Mouse (Mus musculus) forebrain, postnatal 0 days (tissue): Measurements from ENCODE around the gene Atad1. TPM values are rescaled to one million over a fixed set of nuclear protein-coding genes. Genes with fewer than 3 reads are reported as not detected.
A peak's percentile ranks its signal among the peaks of the same experiment; 100 is the strongest.
"Not testable (repeated sequence)": the region's sequence is repeated elsewhere in the genome, so short reads cannot be mapped to it uniquely, and the experiment has no call there.

Source experiments
- ATAC-seq: fragments of 200-750 bp; cut with Nextera tagmentation; 2 replicates; pipeline ENCODE4 v1.8.0; 2017; ENCODE audit warnings: mild to moderate bottlenecking, moderate library complexity
- DNase-seq: peaks from one replicate; pipeline ENCODE4 v3.0.0-alpha.2; 2015
- H3K27ac ChIP-seq: fragments of 300-500 bp; sonication (generic); 2 replicates; pipeline ENCODE4 v1.5.1; 2014; ENCODE audit warnings: low read depth, mild to moderate bottlenecking, antibody characterized with exemption, low read length, moderate library complexity, mixed read lengths
- H3K27me3 ChIP-seq: fragments of 300-500 bp; sonication (generic); 2 replicates; pipeline ENCODE4 v1.6.1; 2014; ENCODE audit warnings: mild to moderate bottlenecking, low read length, mixed read lengths; ENCODE audit not compliant: insufficient read depth
- H3K36me3 ChIP-seq: fragments of 300-500 bp; sonication (generic); 2 replicates; pipeline ENCODE4 v1.6.1; 2014; ENCODE audit warnings: mild to moderate bottlenecking, moderate library complexity; ENCODE audit not compliant: insufficient read depth
- H3K4me1 ChIP-seq: fragments of 300-500 bp; sonication (generic); 2 replicates; pipeline ENCODE4 v1.6.1; 2014; ENCODE audit warnings: antibody characterized with exemption; ENCODE audit not compliant: insufficient read depth
- H3K4me2 ChIP-seq: fragments of 300-500 bp; sonication (generic); 2 replicates; pipeline ENCODE4 v1.6.1; 2014; ENCODE audit warnings: low read depth, mild to moderate bottlenecking, moderate library complexity
- H3K4me3 ChIP-seq: fragments of 300-500 bp; sonication (generic); 2 replicates; pipeline ENCODE4 v1.5.1; 2014; ENCODE audit warnings: low read depth, low read length, mixed read lengths
- H3K9ac ChIP-seq: fragments of 300-500 bp; sonication (generic); 2 replicates; pipeline ENCODE4 v1.6.1; 2014; ENCODE audit warnings: mild to moderate bottlenecking
- H3K9me3 ChIP-seq: fragments of 300-500 bp; sonication (generic); 2 replicates; pipeline ENCODE4 v1.6.1; 2016; ENCODE audit warnings: low read length
- CTCF ChIP-seq: sonication (generic); IDR thresholded peaks from 2 replicates; pipeline ENCODE4 v1.5.1; 2016; ENCODE audit warnings: antibody characterized with exemption, control low read depth, low read depth
- WGBS: fragments of 180-500 bp; shearing (Covaris S2); extraction: QIAGEN DNeasy Blood & Tissue Kit; methylation state at CpG from one replicate; pipeline ENCODE4 v1.1.7; 2014; 5-methylcytosine and 5-hydroxymethylcytosine counted together
- polyA plus RNA-seq: library from polyadenylated mRNA; unstranded; fragments of >200 nt; fragmentation: Nextera tagmentation; extraction: Ambion mirVana; gene quantifications from 2 replicates; pipeline ENCODE4 v1.2.1, GENCODE M21; 2015
- total RNA-seq: library from RNA; depleted of rRNA; stranded (reverse); fragments of >200 nt; gene quantifications from 2 replicates; pipeline ENCODE4 v1.2.3, GENCODE M21; 2014; rRNA removed

Gene Atad1
- total RNA-seq (135 and 173 TPM in 2 replicates), polyA plus RNA-seq (119 and 121 TPM in 2 replicates)

GRCm38 (mm10) chr19:32739686-32740085 lies at the start of gene Atad1:
Gene Atad1, minus strand, starts transcription at chr19:32739786.
- no peaks in the 10 kb centered on the region for H3K27me3 ChIP-seq
- H3K9ac ChIP-seq = no peak within 1 kb of the TSS
- no peaks in the 10 kb centered on the region for H3K9me3 ChIP-seq
- ATAC-seq (no peak), DNase-seq (no peak)
- WGBS = 95% methylated on average over 4 of the region's 4 CpGs
- no peak within 1 kb of the TSS for H3K27ac ChIP-seq
- no peaks in the 10 kb centered on the region for H3K36me3 ChIP-seq
- no peaks in the 10 kb centered on the region for H3K4me1 ChIP-seq
- no peak within 1 kb of the TSS for H3K4me2 ChIP-seq
- H3K4me3 ChIP-seq = no peak within 1 kb of the TSS
- no peak for TF ChIP-seq CTCF

DNA sequence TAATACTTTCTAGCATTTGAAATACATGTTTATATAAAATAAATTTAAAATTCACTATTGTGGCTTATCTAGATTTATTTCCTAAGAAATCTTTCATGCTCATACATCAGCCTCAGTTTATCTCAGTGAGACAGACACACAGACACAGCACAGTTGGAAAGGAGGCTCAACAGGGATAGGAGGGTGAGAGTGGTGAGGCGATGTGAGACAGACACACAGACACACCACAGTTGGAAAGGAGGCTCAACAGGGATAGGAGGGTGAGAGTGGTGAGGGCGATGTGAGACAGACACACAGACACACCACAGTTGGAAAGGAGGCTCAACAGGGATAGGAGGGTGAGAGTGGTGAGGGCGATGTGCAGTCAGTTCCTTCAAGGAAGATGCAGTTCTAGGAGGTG lies 48.4 kb upstream of the Atad1 start:
- not testable (repeated sequence) for DNase-seq, H3K27ac ChIP-seq, H3K9ac ChIP-seq, H3K4me2 ChIP-seq, H3K27me3 ChIP-seq, H3K4me1 ChIP-seq, H3K4me3 ChIP-seq, ATAC-seq, H3K36me3 ChIP-seq, H3K9me3 ChIP-seq
- WGBS = 89% methylated on average over 3 of the region's 3 CpGs

DNA sequence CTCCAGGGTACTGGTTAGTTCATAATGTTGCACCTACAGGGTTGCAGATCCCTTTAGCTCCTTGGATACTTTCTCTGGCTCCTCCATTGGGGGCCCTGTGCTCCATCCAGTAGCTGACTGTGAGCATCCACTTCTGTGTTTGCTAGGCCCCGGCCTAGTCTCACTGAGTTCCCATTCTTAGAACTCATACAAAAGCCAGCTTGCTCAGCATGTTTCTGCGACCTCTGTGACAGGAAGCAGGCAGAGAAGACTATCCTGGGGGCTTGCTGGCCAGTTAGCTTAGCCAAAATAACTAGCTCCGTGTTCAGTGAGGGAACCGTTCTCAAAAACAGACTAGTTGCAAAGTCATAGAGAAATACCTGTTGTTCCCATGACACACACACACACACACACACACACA lies 47.8 kb upstream of the Atad1 start:
- not testable (repeated sequence) for H3K4me1 ChIP-seq, DNase-seq, H3K27me3 ChIP-seq, H3K9me3 ChIP-seq, H3K36me3 ChIP-seq, H3K4me3 ChIP-seq, H3K4me2 ChIP-seq, ATAC-seq, H3K9ac ChIP-seq, H3K27ac ChIP-seq
- 36% methylated on average over 4 of the region's 4 CpGs for WGBS

- Histone ChIP-seq H3K9me3 (no peaks in the 10 kb centered on the region), H3K4me1 (no peaks in the 10 kb centered on the region), H3K36me3 (no peaks in the 10 kb centered on the region), H3K4me3 (no peak overlapping the region), H3K27me3 (no peaks in the 10 kb centered on the region), H3K4me2 (no peak overlapping the region), H3K27ac (no peak overlapping the region), H3K9ac (no peak overlapping the region)
- DNase-seq = no peak
- TF ChIP-seq CTCF = no peak
- 92% methylated on average over 5 of the region's 5 CpGs for WGBS
- no peak for ATAC-seq
Measured at GRCm38 (mm10) chr19:32781305-32782071, 41.9 kb upstream of the Atad1 start.

GRCm38 (mm10) chr19:32779131-32779530 lies 39.5 kb upstream of the Atad1 start:
- Histone ChIP-seq H3K4me2 (no peak overlapping the region), H3K27me3 (no peaks in the 10 kb centered on the region), H3K9ac (no peak overlapping the region), H3K27ac (no peak overlapping the region), H3K4me3 (no peak overlapping the region), H3K36me3 (no peaks in the 10 kb centered on the region), H3K9me3 (no peaks in the 10 kb centered on the region), H3K4me1 (no peaks in the 10 kb centered on the region)
- ATAC-seq (no peak), DNase-seq (no peak)
- 80% methylated on average over 3 of the region's 3 CpGs for WGBS
- TF ChIP-seq CTCF = no peak

DNA sequence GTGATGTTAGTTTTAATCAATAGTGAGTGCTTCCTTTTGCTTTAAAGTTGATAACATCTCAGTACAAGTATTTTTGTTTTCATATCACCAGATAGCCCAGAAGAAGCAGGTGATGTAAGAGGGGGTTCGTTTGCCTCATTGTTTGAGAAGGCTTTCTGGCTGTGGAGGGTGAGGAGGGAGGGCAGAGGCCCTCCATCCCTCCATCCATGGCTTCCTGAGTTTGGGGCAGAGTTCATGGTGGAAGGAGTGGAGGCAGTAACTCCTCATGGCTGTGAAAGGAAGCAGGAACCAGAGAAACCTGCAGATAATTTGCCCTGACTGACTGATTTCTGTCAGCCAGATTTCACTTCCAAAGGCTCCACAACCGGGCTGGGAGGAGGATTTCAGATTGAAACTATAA lies 38.8 kb upstream of the Atad1 start:
- no peak for TF ChIP-seq CTCF
- no peak for ATAC-seq

DNA sequence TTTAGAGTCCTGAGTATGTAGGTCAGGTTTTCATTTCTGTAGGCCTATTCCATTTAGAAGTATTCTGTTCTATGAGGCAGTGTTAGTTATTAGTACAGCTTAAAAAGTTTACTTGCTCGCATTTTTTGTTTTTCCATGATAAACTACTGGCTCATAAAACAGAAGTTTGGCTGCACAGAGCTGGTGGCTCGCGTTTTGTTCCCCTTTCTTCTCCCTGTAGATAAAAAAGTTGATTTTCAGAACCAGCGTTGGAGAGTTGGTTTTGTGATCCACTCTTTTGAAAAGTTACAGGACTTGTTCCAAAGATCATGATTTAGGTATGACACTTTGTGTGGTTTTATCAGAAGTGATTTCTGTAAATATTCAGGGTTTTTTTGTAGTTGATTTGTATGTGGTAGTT lies 22.9 kb upstream of the Atad1 start:
- DNase-seq = no peak
- Histone ChIP-seq H3K9me3 (no peaks in the 10 kb centered on the region), H3K27ac (no peak overlapping the region), H3K4me3 (no peak overlapping the region), H3K4me2 (peak overlapping the region; percentile 13; the same call in 1 of the 2 replicates), H3K4me1 (peaks cover 10% of the 10 kb centered on the region), H3K27me3 (no peaks in the 10 kb centered on the region), H3K9ac (no peak overlapping the region), H3K36me3 (no peaks in the 10 kb centered on the region)
- 80% methylated on average over 4 of the region's 4 CpGs for WGBS
- no peak for ATAC-seq
- no peak for TF ChIP-seq CTCF

More for the DNA sequence above, 38.8 kb upstream of the Atad1 start:
- no peak overlapping the region for H3K9ac ChIP-seq
- no peak for DNase-seq
- H3K4me2 ChIP-seq = no peak overlapping the region
- no peak overlapping the region for H3K4me3 ChIP-seq
- no peaks in the 10 kb centered on the region for H3K36me3 ChIP-seq
- H3K4me1 ChIP-seq = no peaks in the 10 kb centered on the region
- no peak overlapping the region for H3K27ac ChIP-seq
- 30% methylated on average over 2 of the region's 2 CpGs for WGBS
- no peaks in the 10 kb centered on the region for H3K9me3 ChIP-seq
- H3K27me3 ChIP-seq = no peaks in the 10 kb centered on the region
